Mouse (Mus musculus) heart, postnatal 0 days (tissue): ENCODE data around the gene Flt3l. TPM values are rescaled to one million over a fixed set of nuclear protein-coding genes. Genes with fewer than 3 reads are reported as not detected.

Source experiments
- ATAC-seq: fragments of 200-750 bp; cut with Nextera tagmentation; 2 replicates; pipeline ENCODE4 v1.8.0; 2017; ENCODE audit warnings: low read depth, moderate number of reproducible peaks, moderate library complexity; ENCODE audit not compliant: insufficient read depth
- DNase-seq: peaks from one replicate; pipeline ENCODE4 v3.0.0-alpha.2; 2016; ENCODE audit warnings: low spot score
- H3K27ac ChIP-seq: fragments of 300-500 bp; sonication (generic); 2 replicates; pipeline ENCODE4 v1.5.1; 2014; ENCODE audit warnings: low read depth, mild to moderate bottlenecking
- H3K27me3 ChIP-seq: fragments of 300-500 bp; sonication (generic); 2 replicates; pipeline ENCODE4 v1.6.1; 2014; ENCODE audit warnings: low read length, mixed read lengths; ENCODE audit not compliant: control insufficient read depth, insufficient read depth
- H3K36me3 ChIP-seq: fragments of 300-500 bp; sonication (generic); replicated peaks from 2 replicates; pipeline ENCODE4 v1.6.1; 2014; ENCODE audit warnings: low read length, mixed read lengths; ENCODE audit not compliant: control insufficient read depth, insufficient read depth
- H3K4me1 ChIP-seq: fragments of 300-500 bp; sonication (generic); 2 replicates; pipeline ENCODE4 v1.6.1; 2014; ENCODE audit warnings: antibody characterized with exemption; ENCODE audit not compliant: control insufficient read depth, insufficient read depth
- H3K4me2 ChIP-seq: fragments of 300-500 bp; sonication (generic); 2 replicates; pipeline ENCODE4 v1.6.1; 2014; ENCODE audit warnings: low read depth, mild to moderate bottlenecking, low read length, moderate library complexity
- H3K4me3 ChIP-seq: fragments of 300-500 bp; sonication (generic); 2 replicates; pipeline ENCODE4 v1.5.1; 2014; ENCODE audit warnings: low read depth, low read length
- H3K9ac ChIP-seq: fragments of 300-500 bp; sonication (generic); replicated peaks from 2 replicates; pipeline ENCODE4 v1.6.1; 2014; ENCODE audit warnings: low read depth, low read length, mixed read lengths
- H3K9me3 ChIP-seq: fragments of 300-500 bp; sonication (generic); replicated peaks from 2 replicates; pipeline ENCODE4 v1.6.1; 2016; ENCODE audit warnings: low read length; ENCODE audit not compliant: control insufficient read depth
- CTCF ChIP-seq: IDR thresholded peaks from 2 replicates; pipeline ENCODE4 v1.5.1; 2016; ENCODE audit warnings: antibody characterized with exemption, control low read depth, low read depth
- EP300 ChIP-seq: IDR thresholded peaks from 2 replicates; pipeline ENCODE4 v1.6.1; 2016; ENCODE audit warnings: antibody characterized with exemption, low read depth
- WGBS: fragments of 180-500 bp; shearing (Covaris S2); extraction: QIAGEN DNeasy Blood & Tissue Kit; methylation state at CpG from one replicate; pipeline ENCODE4 v1.1.7; 2014; 5-methylcytosine and 5-hydroxymethylcytosine counted together
- polyA plus RNA-seq: library from polyadenylated mRNA; unstranded; fragments of >200 nt; fragmentation: Nextera tagmentation; extraction: Ambion mirVana; gene quantifications from 2 replicates; pipeline ENCODE4 v1.2.1, GENCODE M21; 2015
- total RNA-seq: library from RNA; depleted of rRNA; stranded (reverse); fragments of >200 nt; gene quantifications from 2 replicates; pipeline ENCODE4 v1.2.3, GENCODE M21; 2014; ENCODE audit warnings: low replicate concordance

Flt3l gene
- total and polyA plus RNA-seq, 2 experiments from 2014 or later = 1.8 to 23.3 TPM

GRCm38 (mm10) chr7:45106441-45106840 lies 29.8 kb downstream of the Flt3l start:
- no peak for ATAC-seq
- WGBS = 75% methylated on average over 6 of the region's 6 CpGs

GRCm38 (mm10) chr7:45105491-45105890 lies 30.7 kb downstream of the Flt3l start:
- H3K4me2 ChIP-seq = no peak overlapping the region
- no peaks in the 10 kb centered on the region; the same call in 1 of the 2 replicates for H3K36me3 ChIP-seq
- H3K27me3 ChIP-seq = no peaks in the 10 kb centered on the region
- no peak for ATAC-seq
- no peak for DNase-seq
- H3K27ac ChIP-seq = no peak overlapping the region
- no peak overlapping the region for H3K4me3 ChIP-seq
- H3K4me1 ChIP-seq = peaks cover 17% of the 10 kb centered on the region
- TF ChIP-seq CTCF (no peak), EP300 (no peak)
- H3K9ac ChIP-seq = no peak overlapping the region
- no peaks in the 10 kb centered on the region for H3K9me3 ChIP-seq
- 79% methylated on average over 8 of the region's 8 CpGs for WGBS

More at GRCm38 (mm10) chr7:45106441-45106840, 29.8 kb downstream of the Flt3l start:
- H3K4me2 ChIP-seq = no peak overlapping the region
- no peak for DNase-seq
- H3K4me1 ChIP-seq = peaks cover 17% of the 10 kb centered on the region
- H3K27ac ChIP-seq = no peak overlapping the region
- H3K4me3 ChIP-seq = no peak overlapping the region
- no peaks in the 10 kb centered on the region for H3K27me3 ChIP-seq
- H3K9ac ChIP-seq = no peak overlapping the region
- H3K36me3 ChIP-seq = no peaks in the 10 kb centered on the region
- TF ChIP-seq EP300 (no peak), CTCF (no peak)
- no peaks in the 10 kb centered on the region for H3K9me3 ChIP-seq

GRCm38 (mm10) chr7:45104941-45105340 lies 31.3 kb downstream of the Flt3l start:
- TF ChIP-seq CTCF (no peak), EP300 (no peak)
- Histone ChIP-seq H3K4me3 (no peak overlapping the region), H3K27me3 (no peaks in the 10 kb centered on the region), H3K9me3 (no peaks in the 10 kb centered on the region), H3K36me3 (no peaks in the 10 kb centered on the region; the same call in 1 of the 2 replicates), H3K9ac (no peak overlapping the region), H3K4me2 (no peak overlapping the region), H3K4me1 (peaks cover 17% of the 10 kb centered on the region), H3K27ac (no peak overlapping the region)
- DNase-seq = no peak
- 75% methylated on average over 5 of the region's 5 CpGs for WGBS
- ATAC-seq = no peak

DNA sequence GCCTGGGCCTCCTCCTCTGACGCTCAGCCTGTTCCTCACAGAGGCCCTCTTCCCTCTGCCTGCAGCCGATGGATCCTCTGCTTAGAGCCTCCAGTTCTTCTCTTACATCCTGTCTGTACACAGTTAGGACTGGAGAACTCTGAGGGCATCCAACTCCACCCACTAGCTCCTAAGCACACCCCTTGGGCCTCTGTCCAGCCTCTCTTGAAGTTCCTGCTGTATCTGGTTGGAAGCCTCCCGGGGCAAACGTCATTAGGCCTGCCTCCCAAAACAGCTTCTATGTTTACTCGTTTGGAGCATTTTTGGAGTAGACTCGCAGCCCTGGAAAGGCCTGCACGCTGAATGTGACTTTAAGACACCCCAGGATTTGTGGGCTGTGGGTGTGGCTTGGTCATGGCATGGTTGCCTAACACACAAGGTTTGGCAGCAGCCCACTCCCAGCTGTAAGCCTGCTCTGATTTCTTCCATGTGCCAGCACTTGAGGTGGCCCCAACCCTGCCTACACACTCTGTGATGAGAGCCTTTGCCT lies 32.5 kb downstream of the Flt3l start, which contains the start of gene Fcgrt:
Gene Fcgrt (minus strand): TSS at position 200 of the 529 bp plus-strand sequence.
- Histone ChIP-seq H3K4me2 (peak within 1 kb of the TSS; percentile 62), H3K27ac (peak within 1 kb of the TSS; percentile 86), H3K36me3 (peaks cover 4% of the 10 kb centered on the region; the same call in 1 of the 2 replicates), H3K9me3 (no peaks in the 10 kb centered on the region), H3K27me3 (no peaks in the 10 kb centered on the region), H3K4me1 (peaks cover 17% of the 10 kb centered on the region), H3K9ac (peak within 1 kb of the TSS; percentile 68), H3K4me3 (peak within 1 kb of the TSS; percentile 46)
- no peak for TF ChIP-seq EP300
- no peak for TF ChIP-seq CTCF
- ATAC-seq (peak; percentile 99), DNase-seq (peak; percentile 99)
- 13% methylated on average over 7 of the region's 7 CpGs for WGBS

- Histone ChIP-seq H3K27me3 (no peaks in the 10 kb centered on the region), H3K4me1 (peaks cover 17% of the 10 kb centered on the region), H3K27ac (peak overlapping the region; percentile 86), H3K4me3 (peak overlapping the region; percentile 46), H3K9ac (peak overlapping the region; percentile 68), H3K36me3 (peaks cover 6% of the 10 kb centered on the region; the same call in 1 of the 2 replicates), H3K9me3 (no peaks in the 10 kb centered on the region), H3K4me2 (peak overlapping the region; percentile 62)
- DNase-seq (no peak), ATAC-seq (no peak)
- WGBS = 65% methylated on average over 9 of the region's 9 CpGs
- no peak for TF ChIP-seq CTCF
- TF ChIP-seq EP300 = no peak
These were observed 33.2 kb downstream of the Flt3l start for GRCm38 (mm10) chr7:45102940-45103585.
